Mouse (Mus musculus) E14TG2a.4 (cell line): ENCODE measurements around the gene Zbtb20.

ENCODE experiments used
- H3K27me3 ChIP-seq: 2 replicates; pipeline ENCODE4 v1.6.1; 2014; ENCODE audit warnings: low read length, control low read depth; ENCODE audit not compliant: insufficient read depth
- H3K36me3 ChIP-seq: 2 replicates; pipeline ENCODE4 v1.6.1; 2014; ENCODE audit warnings: low read length, control low read depth; ENCODE audit not compliant: insufficient read depth
- H3K4me1 ChIP-seq: replicated peaks from 2 replicates; pipeline ENCODE4 v1.6.1; 2014; ENCODE audit warnings: low read depth, low read length, control low read depth
- H3K4me3 ChIP-seq: replicated peaks from 2 replicates; pipeline ENCODE4 v1.5.1; 2014; ENCODE audit warnings: mild to moderate bottlenecking, low read length
- H3K9me3 ChIP-seq: 2 replicates; pipeline ENCODE4 v1.6.1; 2014; ENCODE audit warnings: low read length, control low read depth
- CTCF ChIP-seq: conservative IDR thresholded peaks from 2 replicates; pipeline ENCODE4 v1.5.1; 2014; ENCODE audit warnings: low read length
- NANOG ChIP-seq: IDR thresholded peaks from 2 replicates; pipeline ENCODE4 v1.6.1; 2014; ENCODE audit warnings: borderline replicate concordance, low read length, mixed read lengths
- POU5F1 ChIP-seq: IDR thresholded peaks from 2 replicates; pipeline ENCODE4 v1.6.1; 2014; ENCODE audit warnings: low read length, borderline replicate concordance

Gene Zbtb20

DNA sequence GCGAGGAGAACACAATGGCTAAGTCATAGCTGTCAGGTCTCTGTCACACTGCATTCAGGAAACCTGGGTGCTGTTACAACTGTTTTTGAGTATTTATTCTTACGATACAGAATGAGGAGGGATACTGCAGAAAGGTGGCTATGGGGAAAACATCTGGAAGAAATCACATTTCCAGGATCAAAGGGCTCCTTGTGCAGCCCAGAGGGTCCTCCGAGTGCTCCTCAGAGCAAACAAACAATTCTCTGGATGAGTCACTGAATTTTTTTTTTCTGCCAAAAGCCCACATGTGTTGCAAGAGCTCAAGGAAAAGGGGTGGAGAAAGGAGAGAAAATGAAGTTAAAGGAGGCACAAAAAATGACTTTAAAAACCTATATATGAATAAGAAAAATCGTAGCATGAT, 345.6 kb downstream of the Zbtb20 start:
- Histone ChIP-seq H3K4me3 (no peak overlapping the region), H3K9me3 (no peaks in the 10 kb centered on the region), H3K36me3 (no peaks in the 10 kb centered on the region), H3K4me1 (peaks cover 3% of the 10 kb centered on the region), H3K27me3 (no peaks in the 10 kb centered on the region)
- TF ChIP-seq NANOG (no peak), CTCF (no peak), POU5F1 (no peak)

DNA sequence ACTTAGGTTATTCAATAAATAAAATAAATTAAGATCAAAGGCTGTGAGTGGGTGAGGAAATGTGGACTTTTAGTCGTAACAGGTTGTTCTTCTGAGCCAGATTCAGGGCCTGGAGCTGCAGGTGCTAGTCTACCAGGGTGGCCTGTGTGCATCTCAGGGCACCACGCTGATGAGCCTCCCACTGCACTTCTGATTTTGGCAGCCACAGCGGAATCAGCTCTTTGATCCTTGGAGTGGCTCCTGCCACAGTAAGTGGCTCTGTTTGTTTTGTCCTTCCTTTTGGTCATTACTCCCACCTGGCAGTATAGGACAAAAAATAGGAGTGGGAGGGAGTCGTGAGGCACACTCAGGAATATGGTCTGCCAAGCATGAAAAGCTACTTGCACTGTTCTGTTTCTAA, 354.6 kb downstream of the Zbtb20 start:
- H3K4me3 ChIP-seq, result no peak overlapping the region
- no peaks in the 10 kb centered on the region for H3K36me3 ChIP-seq
- TF ChIP-seq CTCF (no peak), NANOG (no peak)
- no peaks in the 10 kb centered on the region for H3K27me3 ChIP-seq
- H3K9me3 ChIP-seq, result no peaks in the 10 kb centered on the region
- no peaks in the 10 kb centered on the region for H3K4me1 ChIP-seq

DNA sequence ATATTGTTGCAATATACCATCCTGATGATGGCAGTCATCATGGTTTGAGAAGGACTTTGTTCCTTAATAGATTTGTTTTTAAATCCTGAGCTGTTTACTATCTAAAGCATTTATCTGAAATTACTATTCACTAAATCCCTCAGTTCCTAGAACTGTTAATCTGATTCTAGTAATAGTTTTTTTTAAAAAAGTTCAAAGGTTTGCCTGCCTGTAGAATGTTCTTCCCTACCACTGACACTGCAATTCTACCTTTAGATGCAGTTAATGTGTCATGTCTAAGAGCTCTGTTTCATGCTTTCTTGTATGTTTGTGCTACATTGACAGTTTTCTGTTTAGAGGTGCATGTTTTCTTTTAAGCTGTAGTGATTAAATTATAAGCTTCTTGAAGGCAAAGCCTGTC, 358.6 kb downstream of the Zbtb20 start:
- TF ChIP-seq POU5F1, result no peak
- no peak for TF ChIP-seq NANOG
- TF ChIP-seq CTCF, result no peak
- Histone ChIP-seq H3K4me3 (no peak overlapping the region), H3K36me3 (no peaks in the 10 kb centered on the region), H3K4me1 (no peaks in the 10 kb centered on the region), H3K27me3 (no peaks in the 10 kb centered on the region), H3K9me3 (no peaks in the 10 kb centered on the region)

DNA sequence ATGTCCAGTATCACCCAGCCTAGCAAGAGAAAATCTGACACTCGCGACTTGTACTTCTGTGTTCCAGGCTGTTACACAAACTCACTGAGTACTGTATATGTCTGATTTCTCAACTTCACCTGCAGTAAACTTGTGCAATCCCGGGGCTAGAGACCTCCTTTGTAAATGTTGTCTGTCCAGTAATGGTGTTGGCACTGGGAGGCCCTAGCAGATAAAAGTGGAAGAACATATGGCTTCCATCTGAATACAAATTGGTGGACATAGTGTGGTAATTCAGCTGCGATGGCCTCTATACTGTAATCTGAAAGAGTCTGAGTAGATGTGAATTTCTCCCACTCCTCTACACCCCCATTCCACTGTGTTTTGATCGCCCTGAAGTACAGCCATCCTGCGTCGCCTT, 359.6 kb downstream of the Zbtb20 start:
- H3K4me3 ChIP-seq, result no peak overlapping the region
- no peak for TF ChIP-seq NANOG
- TF ChIP-seq CTCF, result no peak
- TF ChIP-seq POU5F1, result no peak
- H3K9me3 ChIP-seq, result no peaks in the 10 kb centered on the region
- no peaks in the 10 kb centered on the region for H3K4me1 ChIP-seq
- no peaks in the 10 kb centered on the region for H3K36me3 ChIP-seq
- no peaks in the 10 kb centered on the region for H3K27me3 ChIP-seq

DNA sequence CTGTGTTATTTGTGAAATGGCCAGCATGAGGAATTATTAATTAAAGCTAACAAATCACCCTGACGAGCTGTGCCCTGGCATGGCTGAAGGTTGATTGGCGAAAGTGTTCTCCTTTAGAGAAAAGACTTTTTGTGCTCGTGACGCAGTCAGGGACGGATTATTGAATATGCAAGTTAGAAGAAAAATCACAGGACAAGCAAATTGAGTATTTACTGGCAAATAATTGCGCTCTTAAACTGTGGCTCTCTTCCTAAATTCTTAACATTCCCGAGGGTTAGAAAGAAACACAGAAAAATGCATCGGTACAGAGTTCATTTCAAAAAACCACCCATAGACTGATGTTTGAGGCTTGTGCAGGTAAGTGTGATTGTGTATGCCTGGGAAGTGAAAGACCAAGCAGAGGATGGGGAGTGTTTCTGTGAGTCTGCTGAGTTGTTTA, 360.1 kb downstream of the Zbtb20 start:
- Histone ChIP-seq H3K36me3 (no peaks in the 10 kb centered on the region), H3K4me1 (no peaks in the 10 kb centered on the region), H3K27me3 (no peaks in the 10 kb centered on the region), H3K9me3 (no peaks in the 10 kb centered on the region), H3K4me3 (no peak overlapping the region)
- no peak for TF ChIP-seq NANOG
- no peak for TF ChIP-seq CTCF
- no peak for TF ChIP-seq POU5F1

DNA sequence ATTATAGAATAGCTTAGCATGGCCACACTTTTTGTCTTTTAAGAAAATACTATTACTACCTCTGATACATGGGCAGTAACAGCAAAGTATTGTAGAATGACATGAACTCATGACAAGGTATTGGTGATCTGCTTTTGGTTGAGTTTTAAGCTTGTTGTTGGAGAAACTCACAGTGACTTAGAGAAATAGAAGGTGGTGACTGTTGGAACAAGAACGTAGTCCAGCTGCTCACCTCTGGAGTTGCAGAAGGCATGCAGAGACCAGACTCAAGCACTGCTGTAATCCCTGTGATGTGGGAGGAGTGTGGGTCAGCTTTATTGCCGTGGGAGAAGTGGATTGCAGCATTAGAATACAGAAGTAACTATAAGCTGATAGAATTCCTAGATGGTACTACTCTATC, 361.9 kb downstream of the Zbtb20 start:
- Histone ChIP-seq H3K4me3 (no peak overlapping the region), H3K27me3 (no peaks in the 10 kb centered on the region), H3K4me1 (no peaks in the 10 kb centered on the region), H3K9me3 (no peaks in the 10 kb centered on the region), H3K36me3 (no peaks in the 10 kb centered on the region)
- TF ChIP-seq POU5F1 (no peak), NANOG (no peak), CTCF (no peak)

DNA sequence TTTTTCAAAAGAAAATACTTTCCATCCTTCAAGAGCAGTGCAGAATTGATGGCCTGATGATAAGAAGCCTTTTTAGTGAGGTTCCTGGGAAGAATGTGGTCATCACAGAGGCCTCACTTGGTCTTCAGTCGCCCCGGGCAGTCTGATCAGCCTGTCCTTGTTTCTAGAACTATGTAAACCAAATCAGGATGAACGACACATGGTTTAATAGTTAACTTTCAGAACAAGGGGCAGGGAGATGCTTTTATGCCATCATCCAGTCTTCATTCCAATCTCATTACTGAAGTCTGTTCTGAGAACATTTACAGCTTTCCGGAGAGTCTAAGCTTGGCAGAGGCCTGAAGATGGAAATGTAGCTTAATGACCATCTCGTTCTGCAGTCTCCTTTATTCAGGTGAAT, 371.3 kb downstream of the Zbtb20 start:
- no peak for TF ChIP-seq POU5F1
- no peak for TF ChIP-seq CTCF
- no peak for TF ChIP-seq NANOG
- Histone ChIP-seq H3K36me3 (no peaks in the 10 kb centered on the region), H3K4me1 (no peaks in the 10 kb centered on the region), H3K27me3 (no peaks in the 10 kb centered on the region), H3K9me3 (no peaks in the 10 kb centered on the region), H3K4me3 (no peak overlapping the region)

DNA sequence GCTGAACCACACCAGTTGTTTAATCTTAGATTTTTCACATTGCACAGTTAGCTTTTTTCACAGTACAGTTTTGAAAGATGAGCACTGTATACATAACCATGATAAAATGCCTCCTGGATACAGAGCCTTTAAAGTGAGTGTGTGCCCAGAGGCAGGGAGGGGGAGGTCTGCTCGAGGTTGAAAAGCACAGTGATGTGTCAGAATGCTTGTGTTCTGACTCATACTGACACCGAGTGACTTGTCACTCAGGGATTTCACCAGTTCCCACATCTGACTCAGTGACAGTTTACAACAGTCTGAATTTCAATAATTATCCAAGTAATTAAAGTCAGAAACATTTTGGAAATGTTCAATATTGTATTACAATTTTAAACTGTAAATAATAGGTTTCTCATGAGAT, 377.4 kb downstream of the Zbtb20 start:
- Histone ChIP-seq H3K9me3 (no peaks in the 10 kb centered on the region), H3K36me3 (no peaks in the 10 kb centered on the region), H3K4me1 (no peaks in the 10 kb centered on the region), H3K4me3 (no peak overlapping the region), H3K27me3 (no peaks in the 10 kb centered on the region)
- TF ChIP-seq NANOG, result no peak
- TF ChIP-seq CTCF, result no peak
- no peak for TF ChIP-seq POU5F1

DNA sequence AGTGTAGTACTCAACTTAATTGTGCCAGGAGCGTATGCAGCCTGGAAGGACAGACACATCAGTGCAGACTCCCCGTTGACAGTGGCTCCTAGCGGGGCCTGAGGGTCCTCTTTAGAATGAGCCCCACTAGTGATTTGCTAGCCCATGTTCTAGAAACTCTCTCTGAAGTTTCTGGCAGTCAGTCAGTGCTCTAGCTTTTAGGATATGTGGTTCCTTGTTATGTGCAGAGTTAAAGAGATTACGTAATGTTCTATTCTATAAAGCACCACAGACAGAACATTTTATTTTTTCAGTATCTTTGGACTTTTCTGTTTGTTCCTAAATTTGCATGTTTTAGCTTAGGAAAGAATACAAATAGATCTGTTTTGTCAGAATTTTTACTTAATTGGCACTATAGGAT, 378.1 kb downstream of the Zbtb20 start:
- TF ChIP-seq NANOG (no peak), POU5F1 (no peak), CTCF (no peak)
- no peaks in the 10 kb centered on the region for H3K9me3 ChIP-seq
- no peaks in the 10 kb centered on the region for H3K4me1 ChIP-seq
- H3K4me3 ChIP-seq, result no peak overlapping the region
- H3K36me3 ChIP-seq, result no peaks in the 10 kb centered on the region
- no peaks in the 10 kb centered on the region for H3K27me3 ChIP-seq
